Mouse (Mus musculus): ENCODE results near the gene Nrip2.

Gene Nrip2

GRCm38 (mm10) chr6:128437731-128438316 lies 38.7 kb downstream of the Nrip2 start:
- peak; percentile 51 for DNase-seq (ENCODE audit: low spot score)

GRCm38 (mm10) chr6:128438317-128438870 lies 39.3 kb downstream of the Nrip2 start, which contains the start of gene Fkbp4:
Gene Fkbp4 (minus strand): TSS chr6:128438677.
- DNase-seq (ENCODE audit: low spot score): peak; percentile 93

- no peak for DNase-seq (ENCODE audit: low spot score)
Measured at GRCm38 (mm10) chr6:128438871-128439341, 39.8 kb downstream of the Nrip2 start.

- DNase-seq (ENCODE audit: low spot score): no peak
Measured at GRCm38 (mm10) chr6:128440238-128440637, 41.1 kb downstream of the Nrip2 start.

- DNase-seq (ENCODE audit: low spot score): no peak
Measured at GRCm38 (mm10) chr6:128445761-128446535, 46.9 kb downstream of the Nrip2 start.

GRCm38 (mm10) chr6:128447063-128447462 lies 48.0 kb downstream of the Nrip2 start:
- DNase-seq (ENCODE audit: low spot score): no peak

GRCm38 (mm10) chr6:128455835-128456605 lies 56.9 kb downstream of the Nrip2 start:
- DNase-seq (ENCODE audit: low spot score): no peak

GRCm38 (mm10) chr6:128457186-128457585 lies 58.1 kb downstream of the Nrip2 start:
- no peak for DNase-seq (ENCODE audit: low spot score)

GRCm38 (mm10) chr6:128460321-128460720 lies 61.2 kb downstream of the Nrip2 start:
- no peak for DNase-seq (ENCODE audit: low spot score)

- no peak for DNase-seq (ENCODE audit: low spot score)
Measured at GRCm38 (mm10) chr6:128460729-128461503, 61.8 kb downstream of the Nrip2 start.

- DNase-seq (ENCODE audit: low spot score): no peak
Measured at GRCm38 (mm10) chr6:128461606-128462005, 62.5 kb downstream of the Nrip2 start.

GRCm38 (mm10) chr6:128464996-128465395 lies 65.9 kb downstream of the Nrip2 start:
- DNase-seq (ENCODE audit: low spot score): no peak

Measured in ovary, adult 18-20 months (tissue).